Mouse (Mus musculus) heart, postnatal 36 days (tissue): ENCODE measurements around the gene Ctsd. TPM values are rescaled to one million over a fixed set of nuclear protein-coding genes. Genes with fewer than 3 reads are reported as not detected.
A peak's percentile ranks its signal among the peaks of the same experiment; 100 is the strongest.

ENCODE experiments used
- DNase-seq, 2 experiments: peaks; one replicate each; pipeline ENCODE4 v3.0.0; 2021 to 2022
- intact Hi-C: fragments of 180-260 bp; cut with DNase I; formaldehyde crosslinking; loops from one replicate; pipeline ENCODE4 v1.15.1; 2025
- total RNA-seq, 2 experiments: library from RNA; stranded (reverse); gene quantifications; 2 replicates each; pipeline ENCODE4 v1.2.3; 2021

The Ctsd gene
- total RNA-seq, 2 experiments from 2014 or later, result 830 to 843 TPM

- intact Hi-C loops, result no loop called here
- DNase-seq, result no peak
These were observed 10.5 kb downstream of the Ctsd start for GRCm38 (mm10) chr7:142377233-142377925.

- DNase-seq, result no peak
- intact Hi-C loops, result no loop called here
These were observed 11.7 kb downstream of the Ctsd start for GRCm38 (mm10) chr7:142376096-142376495.

GRCm38 (mm10) chr7:142375261-142375724 is 12.5 kb downstream of the Ctsd start:
- intact Hi-C loops, result no loop called here
- DNase-seq, result peak; percentile 59

DNA sequence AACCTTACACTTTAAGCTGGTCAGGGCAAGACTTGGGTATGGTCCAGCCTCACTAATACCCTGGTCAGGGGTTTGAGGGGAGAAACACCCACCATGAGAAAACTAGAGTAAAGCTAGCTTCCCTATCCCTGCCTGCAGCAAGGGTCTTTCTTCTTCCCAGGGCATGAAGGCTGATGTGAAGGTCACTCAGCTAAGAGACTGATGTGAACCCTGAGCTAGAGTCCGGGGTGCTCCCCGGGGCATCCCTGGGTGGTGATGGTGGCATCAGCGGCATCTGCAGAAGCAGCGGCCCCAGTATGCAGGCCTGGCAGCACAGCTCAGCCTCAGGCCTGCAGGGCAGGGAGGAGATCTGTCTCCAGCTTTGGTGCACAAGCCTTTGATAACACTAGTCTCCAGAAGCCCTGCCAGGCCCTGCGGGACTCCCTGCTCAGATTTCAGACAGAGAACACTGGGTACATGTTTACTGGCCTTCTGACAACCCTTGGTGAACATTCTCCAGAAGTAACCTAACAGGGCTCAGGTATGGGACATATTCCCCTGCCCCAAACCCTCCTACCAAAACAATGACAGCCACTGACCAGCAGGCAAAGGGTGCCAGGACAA is 13.3 kb downstream of the Ctsd start:
- intact Hi-C loops, result no loop called here
- peak in 1 of 2 experiments; percentile 42 for DNase-seq

GRCm38 (mm10) chr7:142373641-142374412 is 14.0 kb downstream of the Ctsd start, which contains the start of gene Ifitm10:
Ifitm10 (minus strand) TSS chr7:142373753.
- DNase-seq, result no peak
- intact Hi-C loops, result no loop called here

DNA sequence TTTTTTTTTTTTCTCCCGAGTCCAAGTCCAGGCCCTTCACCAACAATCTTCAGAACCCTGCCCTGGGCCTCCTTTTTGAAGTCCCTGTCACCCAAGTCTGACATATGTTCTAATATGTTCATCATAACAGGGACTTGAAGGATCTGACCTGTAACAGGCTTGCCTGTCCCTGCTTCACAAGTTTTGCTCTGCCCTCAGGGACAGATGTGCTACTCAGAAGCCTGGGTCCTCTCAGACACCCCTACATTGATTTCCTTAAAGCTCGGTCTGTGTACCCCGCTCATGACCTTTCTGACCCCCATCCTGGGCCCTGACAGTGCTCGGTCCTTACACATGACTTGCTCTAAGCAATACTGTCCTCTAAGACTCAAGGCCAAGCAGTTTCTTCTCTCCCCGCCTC is 14.8 kb downstream of the Ctsd start:
- intact Hi-C loops, result no loop called here

DNA sequence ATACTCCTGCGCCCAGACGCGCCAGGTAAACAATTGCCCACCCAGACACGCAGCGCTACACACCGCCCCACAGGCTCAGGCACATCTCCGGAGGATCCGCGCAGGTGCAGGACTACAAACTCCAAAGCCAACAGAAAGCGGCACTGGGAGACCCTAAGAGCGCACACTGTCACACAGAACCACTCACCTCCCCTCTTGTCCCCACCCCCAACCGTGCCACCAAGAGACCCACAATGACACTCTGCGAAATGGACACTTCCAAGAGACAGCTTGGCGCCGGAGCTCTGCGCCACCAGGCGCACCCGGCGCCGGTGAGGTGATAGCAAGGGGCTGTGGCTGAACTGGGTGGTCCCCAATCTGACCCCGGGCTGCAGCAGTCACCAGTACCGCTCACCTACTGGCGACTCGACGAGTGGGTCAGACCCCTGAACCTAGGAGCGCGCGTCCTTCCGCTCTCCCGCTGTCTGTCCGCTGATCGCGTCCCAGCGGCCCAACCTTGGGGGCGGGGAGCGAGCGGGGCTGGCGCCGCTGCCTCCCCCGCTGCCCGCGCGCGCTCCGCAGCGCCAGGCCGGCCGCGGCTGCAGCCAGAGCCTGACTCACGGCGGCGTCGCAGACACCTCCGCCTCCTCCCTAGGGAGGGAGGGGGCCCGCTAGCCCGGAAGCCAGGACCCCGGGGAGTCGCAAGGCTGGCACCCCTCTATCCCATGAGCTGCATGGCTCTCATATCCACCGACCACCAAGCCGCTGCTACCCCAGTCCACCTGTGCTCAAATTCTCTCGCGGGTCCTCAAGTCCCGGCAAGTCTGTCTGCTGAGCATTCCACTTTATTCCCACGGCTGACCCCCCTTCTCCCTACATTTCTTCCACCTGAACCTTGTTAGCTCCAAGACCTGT is 15.8 kb downstream of the Ctsd start:
- peak in 1 of 2 experiments; percentile 43 for DNase-seq
- intact Hi-C loops, result loop anchor here (2.0 kb wide), 1 partner anchor 33 kb away; no protein-coding TSS in a partner anchor

More for the DNA sequence above, 14.8 kb downstream of the Ctsd start:
- DNase-seq, result no peak

DNA sequence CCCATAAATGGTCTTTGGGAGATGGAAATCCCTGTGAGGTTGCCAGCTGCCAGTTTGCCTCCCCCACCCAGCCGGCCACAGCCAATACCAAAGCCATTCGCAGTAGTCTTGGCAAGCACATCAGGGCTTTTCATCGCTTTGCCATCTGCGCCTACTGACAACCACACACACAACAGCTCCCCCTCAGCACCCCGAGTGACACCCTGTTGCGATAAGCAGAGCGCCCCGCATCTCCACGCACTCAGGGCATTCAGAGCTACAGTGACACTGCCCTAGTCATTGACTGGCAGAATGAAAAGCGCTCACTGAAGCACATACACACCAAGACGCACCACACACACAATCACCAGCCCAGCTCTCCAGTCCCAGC is 16.5 kb downstream of the Ctsd start:
- intact Hi-C loops, result loop anchor here (2.0 kb wide), 1 partner anchor 33 kb away; no protein-coding TSS in a partner anchor
- no peak for DNase-seq

GRCm38 (mm10) chr7:142370937-142371336 is 16.9 kb downstream of the Ctsd start:
- no peak for DNase-seq
- intact Hi-C loops, result loop anchor here (2.0 kb wide), 1 partner anchor 32 kb away; no protein-coding TSS in a partner anchor

GRCm38 (mm10) chr7:142369820-142370219 is 18.0 kb downstream of the Ctsd start:
- intact Hi-C loops, result loop anchor here (2.0 kb wide), 1 partner anchor 31 kb away; no protein-coding TSS in a partner anchor
- no peak for DNase-seq

DNA sequence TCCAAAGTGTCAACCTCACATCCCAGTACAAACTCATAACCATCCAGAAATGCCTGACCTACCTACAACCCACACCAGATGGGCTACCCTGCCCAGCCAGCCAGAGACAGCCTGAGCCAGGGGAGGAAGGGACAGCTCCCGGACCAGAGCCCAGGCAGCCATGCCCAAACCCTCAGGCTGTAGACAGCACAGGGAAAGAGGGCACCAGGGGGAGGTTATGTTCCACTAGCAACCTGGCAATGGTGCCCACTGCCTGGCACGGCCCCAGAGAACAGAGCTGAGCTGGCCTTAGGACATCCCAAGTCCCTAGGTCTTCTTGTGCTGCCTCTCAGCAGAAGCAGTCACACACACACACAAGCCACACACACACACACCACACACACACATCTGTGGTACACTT is 19.0 kb downstream of the Ctsd start:
- DNase-seq, result no peak
- intact Hi-C loops, result no loop called here

- DNase-seq, result no peak
- intact Hi-C loops, result no loop called here
These were observed 24.7 kb downstream of the Ctsd start for GRCm38 (mm10) chr7:142363107-142363506.

DNA sequence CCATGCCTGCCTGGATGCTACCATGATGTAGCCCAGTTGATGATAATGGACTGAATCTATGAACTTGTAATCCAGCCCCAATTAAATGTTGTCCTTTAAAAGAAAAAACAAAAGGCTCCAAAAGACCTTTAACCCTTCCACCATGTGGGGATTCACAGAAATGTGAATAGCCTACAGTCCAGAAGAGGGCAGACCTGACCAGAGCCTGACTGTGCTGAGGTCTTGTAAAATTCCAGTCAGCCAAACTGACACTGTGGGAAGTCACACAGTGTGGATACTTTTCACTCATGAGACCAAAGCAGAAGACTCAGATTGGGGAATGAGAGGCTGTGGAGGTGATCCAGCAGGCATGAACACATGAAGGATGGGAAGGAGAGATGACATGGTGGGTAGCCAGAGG is 27.1 kb downstream of the Ctsd start:
- DNase-seq, result no peak
- intact Hi-C loops, result loop anchor here (2.0 kb wide), 1 partner anchor 66 kb away; no protein-coding TSS in a partner anchor

DNA sequence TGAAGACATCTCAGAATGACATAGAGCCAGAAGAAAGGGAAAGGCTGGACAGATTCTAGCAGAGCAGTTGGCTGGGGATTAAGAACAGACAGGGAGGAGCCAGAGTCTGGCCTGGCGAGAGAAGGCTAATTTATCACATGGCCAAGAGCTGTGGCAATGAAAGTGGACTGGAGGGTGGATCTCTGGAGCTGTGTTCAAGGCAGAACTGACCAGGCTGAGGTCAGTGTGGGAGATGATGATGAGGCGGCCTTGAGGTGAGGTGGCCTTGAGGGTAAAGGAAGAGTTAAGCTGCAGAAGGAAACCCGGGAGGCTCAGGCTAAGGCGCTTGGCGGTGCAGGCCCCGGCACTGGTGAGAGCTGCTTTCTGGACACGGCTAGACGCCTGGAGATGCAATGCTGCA is 28.7 kb downstream of the Ctsd start:
- intact Hi-C loops, result no loop called here
- no peak for DNase-seq

- DNase-seq, result no peak
- intact Hi-C loops, result no loop called here
These were observed 30.3 kb downstream of the Ctsd start for GRCm38 (mm10) chr7:142357566-142357965.

DNA sequence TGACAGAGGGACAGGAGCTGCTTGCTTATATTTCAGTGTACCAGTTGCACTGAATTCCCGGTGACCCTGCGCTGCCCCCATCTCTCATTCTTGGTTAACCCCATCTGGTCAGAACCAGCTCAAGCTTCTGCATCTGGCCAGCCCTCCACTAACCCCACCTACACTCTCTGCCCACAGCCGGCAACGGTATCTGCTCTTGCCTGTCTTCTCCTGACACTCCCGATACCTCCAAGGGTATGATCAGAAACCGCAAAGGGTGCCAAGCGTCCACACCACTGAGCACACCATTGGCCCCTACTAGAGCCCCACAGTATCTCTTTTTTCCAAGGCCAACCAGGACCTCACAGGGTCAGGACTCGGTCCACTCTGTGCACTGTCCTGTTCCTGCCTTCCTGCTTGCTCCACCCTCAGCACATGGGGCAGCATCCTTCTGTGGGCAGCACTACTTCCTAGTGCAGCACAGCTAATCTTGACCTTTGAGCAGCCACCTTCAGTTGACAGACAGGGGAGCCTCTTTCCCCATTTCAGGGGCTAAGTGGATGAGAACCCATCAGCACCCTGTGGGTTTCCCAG is 33.1 kb downstream of the Ctsd start:
- intact Hi-C loops, result no loop called here
- no peak for DNase-seq

DNA sequence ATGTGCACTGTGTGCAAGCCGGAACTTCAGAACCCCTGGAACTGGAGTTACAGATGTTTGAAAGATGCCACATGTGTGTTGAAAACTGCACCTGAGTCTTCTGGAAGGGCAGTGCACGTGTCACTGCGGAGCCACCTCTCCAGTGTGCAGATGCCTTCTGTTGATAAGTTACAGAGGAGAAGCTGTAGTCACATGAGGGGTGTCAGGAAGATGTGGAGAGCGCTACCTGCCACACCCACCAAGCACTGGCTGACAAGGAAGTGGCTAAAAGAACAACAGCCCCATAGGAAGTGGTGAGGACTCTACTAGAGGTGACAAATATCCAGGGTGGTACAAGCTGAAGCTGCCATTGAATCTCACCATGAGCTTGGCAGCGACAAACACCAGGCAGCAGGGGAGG is 34.0 kb downstream of the Ctsd start:
- DNase-seq, result no peak
- intact Hi-C loops, result no loop called here

- intact Hi-C loops, result no loop called here
- DNase-seq, result no peak
These were observed 36.3 kb downstream of the Ctsd start for GRCm38 (mm10) chr7:142351569-142351968.

- intact Hi-C loops, result no loop called here
- DNase-seq, result no peak
These were observed 38.4 kb downstream of the Ctsd start for GRCm38 (mm10) chr7:142349308-142349961.
